Mouse (Mus musculus) intestine, embryonic 14.5 days (tissue): ENCODE data around the gene Vezf1. TPM values are rescaled to one million over a fixed set of nuclear protein-coding genes. Genes with fewer than 3 reads are reported as not detected.

Experiments
- ATAC-seq: fragments of 200-750 bp; cut with Nextera tagmentation; replicated peaks from 2 replicates; pipeline ENCODE4 v1.8.0; 2017; ENCODE audit warnings: low read depth, moderate number of reproducible peaks, moderate TSS enrichment, moderate library complexity; ENCODE audit not compliant: low FRiP score, low TSS enrichment
- DNase-seq: peaks from one replicate; pipeline ENCODE4 v3.0.0-alpha.2; 2018; ENCODE audit warnings: low spot score
- H3K27ac ChIP-seq: fragments of 300-500 bp; sonication (generic); 2 replicates; pipeline ENCODE4 v1.5.1; 2014; ENCODE audit warnings: low read depth, mild to moderate bottlenecking, control low read depth
- H3K27me3 ChIP-seq: fragments of 300-500 bp; sonication (generic); replicated peaks from 2 replicates; pipeline ENCODE4 v1.6.1; 2014; ENCODE audit warnings: low read length, control low read depth; ENCODE audit not compliant: control insufficient read depth, insufficient read depth
- H3K36me3 ChIP-seq: fragments of 300-500 bp; sonication (generic); 2 replicates; pipeline ENCODE4 v1.6.1; 2014; ENCODE audit warnings: low read length, control low read depth; ENCODE audit not compliant: control insufficient read depth, insufficient read depth
- H3K4me1 ChIP-seq: fragments of 300-500 bp; sonication (generic); replicated peaks from 2 replicates; pipeline ENCODE4 v1.6.1; 2014; ENCODE audit warnings: low read length, control low read depth, mixed read lengths; ENCODE audit not compliant: control insufficient read depth, insufficient read depth
- H3K4me2 ChIP-seq: fragments of 300-500 bp; sonication (generic); 2 replicates; pipeline ENCODE4 v1.6.1; 2014; ENCODE audit warnings: low read length
- H3K4me3 ChIP-seq: fragments of 300-500 bp; sonication (generic); 2 replicates; pipeline ENCODE4 v1.5.1; 2014; ENCODE audit warnings: low read depth, low read length, control low read depth, mixed read lengths
- H3K9ac ChIP-seq: fragments of 300-500 bp; sonication (generic); 2 replicates; pipeline ENCODE4 v1.6.1; 2014; ENCODE audit warnings: mild to moderate bottlenecking, low read length
- H3K9me3 ChIP-seq: fragments of 300-500 bp; sonication (generic); 2 replicates; pipeline ENCODE4 v1.6.1; 2016; ENCODE audit warnings: low read length, control low read depth; ENCODE audit not compliant: control insufficient read depth
- WGBS: fragments of 180-500 bp; shearing (Covaris S2); extraction: QIAGEN DNeasy Blood & Tissue Kit; methylation state at CpG from one replicate; pipeline ENCODE4 v1.1.7; 2014; 5-methylcytosine and 5-hydroxymethylcytosine counted together
- polyA plus RNA-seq: library from polyadenylated mRNA; unstranded; fragments of >200 nt; fragmentation: Nextera tagmentation; extraction: Ambion mirVana; gene quantifications from 2 replicates; pipeline ENCODE4 v1.2.1, GENCODE M21; 2014

Gene Vezf1
- polyA plus RNA-seq, 1 experiment from 2014 or later = 40.0 TPM

DNA sequence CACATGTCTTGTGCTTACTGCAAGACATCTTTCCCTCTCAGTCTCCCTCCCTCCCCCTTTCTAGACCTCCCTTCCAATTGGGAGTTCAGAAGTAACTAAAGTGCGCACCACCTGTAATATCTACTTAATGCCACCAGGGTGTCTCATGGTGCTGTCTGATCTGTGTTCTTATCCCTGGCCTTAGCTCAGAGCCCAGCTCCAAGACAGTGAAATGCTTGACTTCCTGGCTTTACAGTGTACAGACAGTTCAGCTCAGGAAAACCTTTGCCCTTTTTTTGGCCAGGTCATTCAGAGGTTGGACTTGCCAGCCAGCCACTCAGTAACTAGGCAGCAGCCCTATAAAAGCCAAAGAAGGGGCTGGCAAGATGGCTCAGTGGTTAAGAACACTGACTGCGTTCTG lies 8.9 kb upstream of the Vezf1 start:
- 47% methylated on average over 2 of the region's 2 CpGs for WGBS
- ATAC-seq = peak; percentile 84
- DNase-seq = no peak

DNA sequence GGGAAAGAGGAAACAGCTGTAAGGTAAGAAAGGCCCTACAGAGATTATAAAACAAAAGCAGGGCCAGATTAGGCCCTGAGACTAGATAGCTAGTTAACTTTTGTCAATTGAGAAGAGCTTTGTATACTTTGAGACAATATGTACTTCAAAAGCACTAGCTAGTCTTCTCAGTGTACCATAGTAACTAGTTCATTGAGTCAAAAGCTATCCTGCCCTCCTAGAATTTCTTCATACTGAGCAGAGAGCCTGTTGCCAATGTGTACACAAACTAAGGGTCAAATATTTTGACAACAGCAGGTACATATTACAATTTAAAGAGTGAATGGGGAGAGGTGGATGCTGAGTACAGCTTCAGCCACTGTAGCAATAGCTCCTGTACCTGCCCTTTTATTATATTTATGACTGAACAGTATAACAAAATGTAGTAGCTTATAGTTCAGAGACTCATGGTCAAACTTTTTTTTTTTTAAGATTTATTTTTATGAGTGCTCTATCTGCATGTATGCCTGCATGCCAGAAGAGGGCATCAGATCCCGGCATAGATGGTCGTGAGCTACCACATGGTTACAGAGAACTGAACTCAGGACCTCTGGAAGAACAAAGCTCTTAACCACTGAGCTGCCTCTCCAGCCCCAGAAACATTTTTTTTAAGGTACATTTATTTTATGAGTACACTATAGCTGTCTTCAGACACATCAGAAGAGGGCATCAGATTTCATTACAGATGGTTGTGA lies 6.0 kb upstream of the Vezf1 start:
- ATAC-seq (no peak), DNase-seq (no peak)
- Histone ChIP-seq H3K27ac (no peak overlapping the region), H3K4me2 (no peak overlapping the region), H3K4me3 (no peak overlapping the region), H3K27me3 (no peaks in the 10 kb centered on the region), H3K9ac (no peak overlapping the region), H3K36me3 (no peaks in the 10 kb centered on the region), H3K4me1 (0 out of 2 replicates have a peak, but pooled peaks cover under 1% of the 10 kb centered on the region), H3K9me3 (no peaks in the 10 kb centered on the region)
- 77% methylated on average over 2 of the region's 2 CpGs for WGBS

More for the DNA sequence above, 8.9 kb upstream of the Vezf1 start:
- Histone ChIP-seq H3K9ac (no peak overlapping the region), H3K4me3 (no peak overlapping the region), H3K36me3 (peaks cover 6% of the 10 kb centered on the region; the same call in 1 of the 2 replicates), H3K9me3 (no peaks in the 10 kb centered on the region), H3K27ac (no peak overlapping the region), H3K27me3 (no peaks in the 10 kb centered on the region), H3K4me2 (no peak overlapping the region), H3K4me1 (no peaks in the 10 kb centered on the region)

DNA sequence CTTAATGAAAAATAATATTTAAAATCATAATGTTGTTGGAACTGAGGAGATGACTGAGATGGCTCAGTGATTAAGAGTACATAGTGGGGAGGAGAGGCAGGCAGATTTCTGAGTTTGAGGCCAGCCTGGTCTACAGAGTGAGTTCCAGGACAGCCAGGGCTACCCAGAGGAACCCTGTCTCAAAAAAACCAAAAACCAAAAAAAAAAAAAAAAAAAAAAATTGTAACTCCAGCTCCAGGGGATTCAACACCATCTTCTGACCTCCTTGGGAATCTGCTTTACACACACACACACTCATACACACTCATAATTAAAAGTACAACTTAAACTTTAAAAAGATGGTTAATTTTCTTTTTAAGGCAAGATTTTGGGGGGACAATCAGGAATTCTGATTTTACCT lies 2.3 kb upstream of the Vezf1 start:
- H3K9me3 ChIP-seq = no peaks in the 10 kb centered on the region
- H3K4me2 ChIP-seq = no peak overlapping the region
- ATAC-seq (no peak), DNase-seq (no peak)
- H3K27ac ChIP-seq = no peak overlapping the region
- peaks cover 14% of the 10 kb centered on the region; the same call in 1 of the 2 replicates for H3K4me1 ChIP-seq
- H3K36me3 ChIP-seq = no peaks in the 10 kb centered on the region
- no peak overlapping the region for H3K4me3 ChIP-seq
- H3K27me3 ChIP-seq = no peaks in the 10 kb centered on the region
- H3K9ac ChIP-seq = no peak overlapping the region

DNA sequence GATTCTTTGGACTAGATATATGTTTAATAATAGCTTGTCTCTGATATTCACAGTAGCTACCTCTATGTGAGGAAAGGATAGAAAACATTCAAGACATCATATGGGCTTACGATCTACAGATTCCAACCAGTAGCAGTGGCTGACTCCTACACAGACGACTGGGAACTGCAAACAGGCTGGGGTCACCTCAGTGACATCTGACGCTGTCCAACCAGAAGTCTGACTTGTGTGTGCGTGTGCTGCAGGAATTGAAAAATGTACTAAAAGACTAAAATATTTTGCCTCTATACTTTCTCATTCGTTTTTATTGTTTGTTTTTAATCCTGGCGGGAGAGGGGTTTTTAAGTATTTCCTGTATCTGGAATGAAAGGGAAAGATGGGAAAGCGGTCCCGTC lies 891 bp upstream of the Vezf1 start:
- Histone ChIP-seq H3K9me3 (no peaks in the 10 kb centered on the region), H3K4me2 (peak overlapping the region; percentile 71), H3K4me1 (peaks cover 28% of the 10 kb centered on the region), H3K36me3 (no peaks in the 10 kb centered on the region), H3K27me3 (no peaks in the 10 kb centered on the region), H3K4me3 (peak overlapping the region; percentile 100), H3K27ac (peak overlapping the region; percentile 97), H3K9ac (peak overlapping the region; percentile 95)
- WGBS = 4% methylated on average over 8 of the region's 8 CpGs
- DNase-seq (no peak), ATAC-seq (no peak)

DNA sequence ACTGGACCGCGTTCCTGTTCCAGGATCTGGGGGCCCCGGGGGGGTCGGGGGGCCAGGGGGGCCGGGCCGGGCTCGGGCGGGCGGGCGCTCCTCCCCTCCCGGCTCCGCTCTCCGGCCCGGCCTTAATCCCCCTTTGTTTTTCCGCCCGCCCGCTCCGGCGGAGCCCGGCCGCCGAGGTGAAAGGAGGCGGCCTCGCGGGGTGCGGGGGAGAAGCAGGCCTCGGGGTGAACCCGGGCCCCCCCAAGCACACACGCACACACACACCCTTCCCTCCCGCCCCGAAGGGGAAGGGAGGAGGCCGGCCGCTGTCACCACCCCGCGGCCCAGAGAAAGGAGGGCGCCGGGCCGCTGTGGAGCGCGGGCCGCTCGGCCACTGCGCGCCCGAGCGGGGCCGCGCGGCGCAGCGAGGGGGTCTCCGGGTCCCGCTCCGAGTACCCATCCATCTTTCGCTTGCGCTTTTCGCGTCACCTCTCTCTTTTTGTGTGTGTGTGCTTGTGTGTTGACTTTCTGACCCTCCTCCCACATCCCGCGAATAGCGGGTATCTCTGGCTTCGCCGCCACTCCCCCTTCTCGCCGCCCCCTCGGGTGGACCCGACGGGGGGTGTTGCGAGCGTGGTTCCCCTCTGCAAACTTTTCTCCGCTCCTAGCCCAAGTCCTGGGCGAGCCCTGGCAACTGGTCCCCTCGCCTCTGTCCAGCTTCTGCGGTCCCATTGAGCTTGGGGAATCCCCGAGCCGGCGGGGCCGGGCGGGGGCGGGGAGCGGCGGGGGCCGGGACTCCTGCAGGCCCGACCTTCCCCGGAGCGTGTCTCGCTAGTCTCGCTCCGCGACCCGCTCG lies 549 bp downstream of the Vezf1 start:
- under 1% methylated on average over 60 of the region's 92 CpGs for WGBS
- H3K27ac ChIP-seq = peak overlapping the region; percentile 97

DNA sequence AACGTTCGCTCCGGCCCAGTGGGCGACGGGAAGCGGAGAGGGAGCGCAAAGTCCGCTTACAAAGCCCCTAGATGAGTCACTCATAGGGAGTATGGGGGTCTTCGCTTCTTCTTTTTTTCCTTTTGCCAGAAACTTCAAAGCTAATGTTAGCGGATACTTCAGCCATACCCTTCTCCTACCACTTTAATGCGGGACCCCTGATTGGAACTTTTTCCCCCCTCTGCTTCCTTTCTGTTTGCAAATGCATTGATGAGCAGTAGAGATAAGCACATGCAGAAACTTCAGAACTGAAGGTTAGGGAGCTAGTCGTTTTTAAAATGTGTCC lies 1.1 kb downstream of the Vezf1 start:
- peak overlapping the region; percentile 76 for H3K4me2 ChIP-seq
- no peak for DNase-seq
- H3K9ac ChIP-seq = peak overlapping the region; percentile 95
- no peak for ATAC-seq
- H3K27me3 ChIP-seq = no peaks in the 10 kb centered on the region
- peak overlapping the region; percentile 100 for H3K4me3 ChIP-seq
- peaks cover 33% of the 10 kb centered on the region for H3K4me1 ChIP-seq
- 0% methylated on average over 12 of the region's 12 CpGs for WGBS
- H3K9me3 ChIP-seq = no peaks in the 10 kb centered on the region
- peak overlapping the region; percentile 97 for H3K27ac ChIP-seq
- H3K36me3 ChIP-seq = peaks cover 9% of the 10 kb centered on the region

More for the DNA sequence above, 549 bp downstream of the Vezf1 start:
- Histone ChIP-seq H3K4me2 (peak overlapping the region; percentile 76), H3K4me1 (peaks cover 33% of the 10 kb centered on the region), H3K27me3 (no peaks in the 10 kb centered on the region), H3K9me3 (no peaks in the 10 kb centered on the region), H3K9ac (peak overlapping the region; percentile 95), H3K36me3 (peaks cover 3% of the 10 kb centered on the region), H3K4me3 (peak overlapping the region; percentile 100)
- DNase-seq (peak; percentile 85), ATAC-seq (peak; percentile 69)

DNA sequence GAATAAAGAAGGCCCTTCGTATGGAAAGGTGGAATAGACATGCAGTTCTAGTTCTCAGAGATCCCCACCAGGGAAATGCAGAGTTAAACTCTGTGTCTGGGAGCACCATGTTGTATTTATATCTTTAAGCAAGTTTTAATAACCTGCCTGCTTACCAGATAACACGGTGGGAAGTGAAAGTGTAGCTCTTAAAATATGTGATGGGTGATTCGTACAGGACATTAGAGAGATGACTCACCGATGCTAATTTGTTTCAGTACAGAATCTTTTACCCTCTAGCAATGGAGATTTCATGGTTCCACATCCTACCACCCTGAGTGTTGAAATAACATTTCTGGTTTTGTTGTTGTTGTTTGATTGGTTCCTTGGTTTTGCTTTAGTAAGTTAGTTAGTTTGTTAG lies 2.3 kb downstream of the Vezf1 start:
- no peaks in the 10 kb centered on the region for H3K27me3 ChIP-seq
- H3K36me3 ChIP-seq = peaks cover 20% of the 10 kb centered on the region
- ATAC-seq = no peak
- no peak overlapping the region for H3K27ac ChIP-seq
- peak overlapping the region; percentile 100 for H3K4me3 ChIP-seq
- DNase-seq = no peak
- 28% methylated on average over 4 of the region's 4 CpGs for WGBS
- H3K9ac ChIP-seq = peak overlapping the region; percentile 95; the same call in 1 of the 2 replicates
- H3K9me3 ChIP-seq = no peaks in the 10 kb centered on the region
- H3K4me1 ChIP-seq = peaks cover 33% of the 10 kb centered on the region
- H3K4me2 ChIP-seq = peak overlapping the region; percentile 76

DNA sequence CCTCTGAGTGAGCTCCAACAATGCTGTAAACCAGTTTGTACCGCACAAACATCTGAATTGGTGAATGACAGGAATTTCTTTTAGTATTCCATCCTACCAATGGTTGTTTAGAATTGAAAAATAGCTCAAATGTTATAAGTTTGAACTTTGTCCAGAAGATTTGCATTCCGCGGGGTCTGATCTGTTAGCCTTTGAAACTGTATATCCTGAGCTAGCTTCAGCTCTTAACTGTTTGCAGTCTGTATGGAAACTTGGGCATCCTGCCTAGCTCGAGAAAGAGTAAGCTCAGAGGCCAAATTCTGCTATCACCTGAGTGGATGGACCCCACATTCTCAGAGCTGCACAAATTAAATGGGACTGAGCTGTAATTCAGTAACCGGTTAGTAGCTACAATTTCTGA lies 3.0 kb downstream of the Vezf1 start:
- H3K4me2 ChIP-seq = peak overlapping the region; percentile 76
- no peak for ATAC-seq
- H3K9ac ChIP-seq = no peak overlapping the region
- no peaks in the 10 kb centered on the region for H3K27me3 ChIP-seq
- H3K27ac ChIP-seq = no peak overlapping the region
- peaks cover 28% of the 10 kb centered on the region for H3K36me3 ChIP-seq
- DNase-seq = no peak
- peak overlapping the region; percentile 3 for H3K4me3 ChIP-seq
- H3K9me3 ChIP-seq = no peaks in the 10 kb centered on the region
- H3K4me1 ChIP-seq = peaks cover 33% of the 10 kb centered on the region
- 29% methylated on average over 5 of the region's 5 CpGs for WGBS
